Mouse (Mus musculus) Muller cell, postnatal 12 days (primary cell): ENCODE measurements around the gene Zfp51.
A peak's percentile ranks its signal among the peaks of the same experiment; 100 is the strongest.
"Not testable (repeated sequence)": the region's sequence is repeated elsewhere in the genome, so short reads cannot be mapped to it uniquely, and the experiment has no call there.

ENCODE experiments used
- DNase-seq: peaks from one replicate; pipeline ENCODE4 v3.0.0-alpha.2; 2015; ENCODE audit errors: inconsistent ontology term

Zfp51 gene

GRCm38 (mm10) chr17:21450138-21450704, at the start of gene Zfp51:
Zfp51 (plus strand) TSS chr17:21450374.
- peak; percentile 95 for DNase-seq

GRCm38 (mm10) chr17:21422664-21423599, 27.2 kb upstream of the Zfp51 start, which contains the start of gene Zfp54:
Zfp54 (plus strand) TSS chr17:21423227.
- DNase-seq = peak; percentile 82

- not testable (repeated sequence) for DNase-seq
Observed at GRCm38 (mm10) chr17:21438806-21439400, 11.3 kb upstream of the Zfp51 start.

- no peak for DNase-seq
Observed at GRCm38 (mm10) chr17:21449669-21450068, 505 bp upstream of the Zfp51 start.

- DNase-seq = no peak
Observed at GRCm38 (mm10) chr17:21463550-21463949, 13.4 kb downstream of the Zfp51 start.

GRCm38 (mm10) chr17:21472032-21472652, 22.0 kb downstream of the Zfp51 start:
- no peak for DNase-seq

GRCm38 (mm10) chr17:21472653-21473307, 22.6 kb downstream of the Zfp51 start:
- DNase-seq = no peak

GRCm38 (mm10) chr17:21473362-21474190, 23.4 kb downstream of the Zfp51 start:
- peak; percentile 43 for DNase-seq

- DNase-seq = peak; percentile 20
Observed at GRCm38 (mm10) chr17:21474729-21475128, 24.6 kb downstream of the Zfp51 start.

GRCm38 (mm10) chr17:21475290-21475689, 25.1 kb downstream of the Zfp51 start:
- DNase-seq = not testable (repeated sequence)

GRCm38 (mm10) chr17:21476351-21476750, 26.2 kb downstream of the Zfp51 start:
- DNase-seq = not testable (repeated sequence)

- DNase-seq = not testable (repeated sequence)
Observed at GRCm38 (mm10) chr17:21478103-21478777, 28.1 kb downstream of the Zfp51 start.

- peak; percentile 88 for DNase-seq
Observed at GRCm38 (mm10) chr17:21488760-21489499, 38.8 kb downstream of the Zfp51 start, which contains the start of gene Zfp53. Zfp53 (plus strand) TSS chr17:21488998.

GRCm38 (mm10) chr17:21489500-21490001, 39.4 kb downstream of the Zfp51 start:
- DNase-seq = no peak

GRCm38 (mm10) chr17:21501365-21501764, 51.2 kb downstream of the Zfp51 start:
- no peak for DNase-seq

GRCm38 (mm10) chr17:21504524-21504923, 54.4 kb downstream of the Zfp51 start:
- no peak for DNase-seq

GRCm38 (mm10) chr17:21506258-21506657, 56.1 kb downstream of the Zfp51 start:
- DNase-seq = no peak

GRCm38 (mm10) chr17:21509756-21510155, 59.6 kb downstream of the Zfp51 start:
- no peak for DNase-seq
